Mouse (Mus musculus) lung, postnatal 0 days (tissue): Measurements from ENCODE around the gene Arf4. TPM values are rescaled to one million over a fixed set of nuclear protein-coding genes. Genes with fewer than 3 reads are reported as not detected.

Experiments
- ATAC-seq: fragments of 200-750 bp; cut with Nextera tagmentation; 2 replicates; pipeline ENCODE4 v1.8.0; 2017; ENCODE audit warnings: moderate library complexity
- DNase-seq: peaks from one replicate; pipeline ENCODE4 v3.0.0-alpha.2; 2016; ENCODE audit warnings: low spot score
- H3K27ac ChIP-seq: fragments of 300-500 bp; sonication (generic); 2 replicates; pipeline ENCODE4 v1.5.1; 2014; ENCODE audit warnings: antibody characterized with exemption, mild to moderate bottlenecking, low read length, mixed read lengths
- H3K27me3 ChIP-seq: fragments of 300-500 bp; sonication (generic); replicated peaks from 2 replicates; pipeline ENCODE4 v1.6.1; 2014; ENCODE audit warnings: low read length, mixed read lengths; ENCODE audit not compliant: insufficient read depth
- H3K36me3 ChIP-seq: fragments of 300-500 bp; sonication (generic); 2 replicates; pipeline ENCODE4 v1.6.1; 2014; ENCODE audit warnings: low read length, mixed read lengths; ENCODE audit not compliant: insufficient read depth
- H3K4me1 ChIP-seq: fragments of 300-500 bp; sonication (generic); 2 replicates; pipeline ENCODE4 v1.6.1; 2014; ENCODE audit warnings: antibody characterized with exemption, low read depth, low read length, mixed read lengths; ENCODE audit not compliant: insufficient read depth
- H3K4me2 ChIP-seq: fragments of 300-500 bp; sonication (generic); replicated peaks from 2 replicates; pipeline ENCODE4 v1.6.1; 2014; ENCODE audit warnings: low read depth, mild to moderate bottlenecking, low read length, moderate library complexity, mixed read lengths
- H3K4me3 ChIP-seq: fragments of 300-500 bp; sonication (generic); 2 replicates; pipeline ENCODE4 v1.5.1; 2014; ENCODE audit warnings: low read depth, low read length
- H3K9ac ChIP-seq: fragments of 300-500 bp; sonication (generic); replicated peaks from 2 replicates; pipeline ENCODE4 v1.6.1; 2014; ENCODE audit warnings: low read depth, mild to moderate bottlenecking
- H3K9me3 ChIP-seq: fragments of 300-500 bp; sonication (generic); 2 replicates; pipeline ENCODE4 v1.6.1; 2016; ENCODE audit warnings: low read length, mixed read lengths
- CTCF ChIP-seq: IDR thresholded peaks from 2 replicates; pipeline ENCODE4 v1.5.1; 2016; ENCODE audit warnings: antibody characterized with exemption, mild to moderate bottlenecking
- EP300 ChIP-seq: IDR thresholded peaks from 2 replicates; pipeline ENCODE4 v1.6.1; 2016; ENCODE audit warnings: antibody characterized with exemption, mild to moderate bottlenecking, control low read depth
- WGBS: fragments of 180-500 bp; shearing (Covaris S2); extraction: QIAGEN DNeasy Blood & Tissue Kit; methylation state at CpG from one replicate; pipeline ENCODE4 v1.1.7; 2014; 5-methylcytosine and 5-hydroxymethylcytosine counted together
- polyA plus RNA-seq: library from polyadenylated mRNA; unstranded; fragments of >200 nt; fragmentation: Nextera tagmentation; extraction: Ambion mirVana; gene quantifications from 2 replicates; pipeline ENCODE4 v1.2.1, GENCODE M21; 2015

Arf4 gene
- polyA plus RNA-seq, 1 experiment from 2014 or later, result 347 TPM

DNA sequence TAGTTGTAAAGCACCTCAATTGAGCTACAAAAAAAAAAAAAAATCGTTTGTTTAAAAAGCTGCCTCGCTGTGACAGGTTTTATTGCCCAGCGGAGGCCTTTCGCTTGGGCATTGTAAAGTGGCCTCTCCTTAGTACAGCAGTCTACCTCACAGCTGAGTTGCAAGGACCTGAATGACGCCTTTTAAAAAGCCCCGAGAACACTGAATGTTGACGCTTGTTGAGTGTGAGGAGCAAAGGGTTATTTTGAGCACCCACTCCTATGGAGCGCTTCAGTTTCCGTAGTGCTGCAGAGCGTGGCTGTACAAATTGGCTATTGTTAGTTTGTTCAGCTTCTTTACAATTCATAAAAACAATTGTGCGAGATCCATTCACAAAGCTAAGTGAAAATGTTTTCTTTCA is 1.4 kb downstream of the Arf4 start:
- 3% methylated on average over 11 of the region's 11 CpGs for WGBS
- Histone ChIP-seq H3K4me3 (peak overlapping the region; percentile 99), H3K27ac (peak overlapping the region; percentile 99), H3K4me2 (peak overlapping the region; percentile 75), H3K9me3 (no peaks in the 10 kb centered on the region), H3K27me3 (no peaks in the 10 kb centered on the region), H3K9ac (peak overlapping the region; percentile 96), H3K4me1 (peaks cover 9% of the 10 kb centered on the region; the same call in 1 of the 2 replicates), H3K36me3 (no peaks in the 10 kb centered on the region)
- no peak for TF ChIP-seq EP300
- no peak for TF ChIP-seq CTCF
- no peak for ATAC-seq
- DNase-seq, result peak; percentile 69

- ATAC-seq, result no peak
- H3K36me3 ChIP-seq, result no peaks in the 10 kb centered on the region
- peaks cover 9% of the 10 kb centered on the region; the same call in 1 of the 2 replicates for H3K4me1 ChIP-seq
- WGBS, result 33% methylated on average over 2 of the region's 2 CpGs
- H3K27ac ChIP-seq, result peak overlapping the region; percentile 99; the same call in 1 of the 2 replicates
- peak overlapping the region; percentile 96; the same call in 1 of the 2 replicates for H3K9ac ChIP-seq
- peak overlapping the region; percentile 75 for H3K4me2 ChIP-seq
- DNase-seq, result peak; percentile 41
- H3K4me3 ChIP-seq, result peak overlapping the region; percentile 99
- H3K9me3 ChIP-seq, result no peaks in the 10 kb centered on the region
- TF ChIP-seq EP300 (no peak), CTCF (peak; percentile 55)
- no peaks in the 10 kb centered on the region for H3K27me3 ChIP-seq
These were observed 2.1 kb downstream of the Arf4 start for GRCm38 (mm10) chr14:26639961-26640360.

DNA sequence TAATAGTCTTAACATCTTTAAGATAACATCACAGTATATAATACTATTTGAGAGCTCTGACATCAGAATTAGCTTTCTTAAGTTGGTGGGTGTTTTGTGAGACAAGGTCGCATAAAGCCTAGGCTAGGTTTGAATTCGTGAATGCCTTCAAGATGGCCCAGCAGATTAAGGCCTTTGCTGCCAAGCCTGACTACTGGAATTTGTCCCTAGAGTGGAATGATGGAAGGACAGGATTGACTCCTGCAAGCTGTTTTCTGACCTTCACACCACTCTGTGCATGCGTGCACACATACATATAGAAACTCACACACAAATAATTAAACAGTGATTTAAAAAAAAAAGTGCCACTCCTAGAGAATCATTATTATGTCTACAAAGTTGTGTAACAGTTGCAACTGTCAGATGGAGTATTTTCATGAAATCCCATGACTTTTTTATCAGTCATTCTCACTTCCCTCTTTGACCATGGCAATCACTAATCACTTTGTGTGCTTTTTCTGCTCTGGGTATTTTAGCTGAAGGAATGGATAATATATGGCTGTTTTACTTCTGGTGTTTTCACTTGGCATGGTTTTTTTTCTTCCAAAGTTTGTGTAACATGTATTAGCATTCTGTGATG is 5.2 kb downstream of the Arf4 start:
- Histone ChIP-seq H3K27ac (no peak overlapping the region), H3K4me1 (peaks cover 4% of the 10 kb centered on the region; the same call in 1 of the 2 replicates), H3K27me3 (no peaks in the 10 kb centered on the region), H3K36me3 (no peaks in the 10 kb centered on the region), H3K9me3 (no peaks in the 10 kb centered on the region), H3K4me3 (no peak overlapping the region), H3K9ac (no peak overlapping the region), H3K4me2 (no peak overlapping the region)
- WGBS, result 59% methylated on average over 3 of the region's 3 CpGs
- no peak for ATAC-seq
- TF ChIP-seq EP300 (no peak), CTCF (no peak)
- DNase-seq, result no peak

GRCm38 (mm10) chr14:26645989-26646650 is 8.2 kb downstream of the Arf4 start:
- H3K9me3 ChIP-seq, result no peaks in the 10 kb centered on the region
- H3K27me3 ChIP-seq, result no peaks in the 10 kb centered on the region
- no peak for ATAC-seq
- H3K4me2 ChIP-seq, result no peak overlapping the region
- TF ChIP-seq CTCF (no peak), EP300 (no peak)
- no peak overlapping the region for H3K27ac ChIP-seq
- no peak overlapping the region for H3K9ac ChIP-seq
- 40% methylated on average over 5 of the region's 5 CpGs for WGBS
- no peaks in the 10 kb centered on the region for H3K36me3 ChIP-seq
- H3K4me1 ChIP-seq, result no peaks in the 10 kb centered on the region
- no peak for DNase-seq
- H3K4me3 ChIP-seq, result no peak overlapping the region

DNA sequence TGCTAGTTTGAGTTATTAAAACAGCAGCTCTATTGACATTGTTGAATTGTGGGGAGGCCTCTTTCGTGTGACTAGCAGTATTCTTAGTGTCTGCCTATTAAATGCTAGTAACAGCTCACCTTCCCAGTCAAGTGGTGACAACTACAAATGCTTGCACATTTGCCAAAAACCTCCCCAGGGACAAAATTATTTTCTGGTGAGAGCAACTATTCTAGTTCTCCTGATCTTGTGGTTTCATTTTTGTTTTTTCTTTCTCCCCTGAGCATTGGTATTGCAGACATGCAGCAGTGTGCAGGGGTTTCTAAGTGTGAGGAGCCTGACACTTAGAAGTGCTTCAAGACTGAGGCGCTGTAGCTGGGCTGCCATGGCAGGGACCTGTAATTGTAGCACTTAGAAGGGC is 9.9 kb downstream of the Arf4 start:
- no peak overlapping the region for H3K27ac ChIP-seq
- no peak for ATAC-seq
- no peaks in the 10 kb centered on the region for H3K4me1 ChIP-seq
- TF ChIP-seq EP300 (no peak), CTCF (no peak)
- no peak overlapping the region for H3K9ac ChIP-seq
- H3K36me3 ChIP-seq, result no peaks in the 10 kb centered on the region
- no peak overlapping the region for H3K4me2 ChIP-seq
- H3K9me3 ChIP-seq, result no peaks in the 10 kb centered on the region
- no peak for DNase-seq
- H3K27me3 ChIP-seq, result no peaks in the 10 kb centered on the region
- H3K4me3 ChIP-seq, result no peak overlapping the region
- 65% methylated on average over 2 of the region's 2 CpGs for WGBS

DNA sequence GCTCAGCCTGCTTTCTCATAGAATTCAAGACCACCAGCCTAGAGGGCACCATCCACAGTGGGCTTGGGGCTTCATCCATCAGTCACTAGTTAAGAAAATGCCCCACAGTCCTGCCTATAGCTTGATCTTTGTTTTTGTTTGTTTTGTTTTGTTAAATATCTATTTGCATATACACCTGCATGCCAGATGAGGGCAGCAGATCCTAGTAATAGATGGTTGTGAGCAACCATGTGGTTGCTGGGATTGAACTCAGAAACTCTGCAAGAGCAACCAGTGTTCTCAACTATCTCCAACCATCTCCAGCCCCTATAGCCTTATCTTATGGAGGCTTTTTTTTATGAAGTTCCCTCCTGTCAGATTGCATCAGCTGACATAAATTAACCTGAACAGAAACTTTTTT is 14.0 kb downstream of the Arf4 start:
- no peak overlapping the region for H3K4me2 ChIP-seq
- ATAC-seq (no peak), DNase-seq (no peak)
- H3K27ac ChIP-seq, result no peak overlapping the region
- no peaks in the 10 kb centered on the region for H3K9me3 ChIP-seq
- H3K9ac ChIP-seq, result no peak overlapping the region
- peaks cover 5% of the 10 kb centered on the region for H3K36me3 ChIP-seq
- no peaks in the 10 kb centered on the region for H3K4me1 ChIP-seq
- no peak overlapping the region for H3K4me3 ChIP-seq
- peak; percentile 52 for TF ChIP-seq CTCF
- TF ChIP-seq EP300, result no peak
- H3K27me3 ChIP-seq, result no peaks in the 10 kb centered on the region
